Mouse (Mus musculus): ENCODE data around the gene Gucy1b2.

Gucy1b2 gene

DNA sequence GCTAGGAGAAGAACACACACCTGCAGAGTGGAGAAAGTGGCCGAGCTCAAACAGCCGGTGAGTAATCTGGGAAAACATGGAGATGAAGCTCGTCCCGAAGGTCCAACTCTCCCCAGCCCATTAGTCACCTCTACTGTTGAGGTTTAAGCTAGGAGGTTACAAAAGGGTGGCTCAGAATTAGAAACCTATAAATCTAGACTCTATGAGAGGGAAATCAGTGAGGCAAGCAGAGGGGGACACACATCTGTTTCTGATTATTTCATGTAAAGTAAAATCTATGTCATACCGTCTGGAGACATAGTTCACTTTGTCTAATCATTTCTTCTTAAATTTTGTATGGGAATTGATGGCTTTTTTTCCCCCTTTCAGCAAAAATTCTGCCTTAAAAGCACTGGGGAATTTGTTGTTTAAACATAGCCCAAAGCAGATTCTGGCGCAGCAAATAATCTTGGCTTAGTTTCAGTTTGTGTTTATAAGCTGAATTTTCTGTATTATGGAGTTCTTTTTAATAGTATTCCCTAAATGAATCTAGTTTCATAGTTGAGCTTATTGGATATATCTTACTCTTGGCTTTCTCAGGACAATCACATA lies 12.2 kb downstream of the Gucy1b2 start:
- DNase-seq: no peak

DNA sequence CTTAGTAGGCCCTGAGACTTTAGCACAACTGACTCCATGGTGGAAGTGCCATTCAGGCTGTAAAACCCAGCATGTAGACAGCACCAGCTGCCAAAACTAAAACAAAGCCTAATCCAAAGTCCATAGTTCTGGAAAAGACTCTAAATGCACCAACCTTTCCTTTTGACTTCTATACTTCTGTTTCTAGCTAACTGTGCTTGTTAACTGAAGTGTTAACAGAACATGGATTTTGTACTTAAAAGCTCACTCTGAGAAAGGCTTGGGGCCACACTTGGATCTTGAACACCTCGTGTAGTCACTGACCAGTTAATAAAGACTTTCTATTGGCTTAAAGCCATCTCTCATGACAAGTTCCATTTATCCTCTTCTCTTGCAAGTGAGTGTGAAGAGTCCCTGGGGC lies 13.1 kb downstream of the Gucy1b2 start:
- no peak for DNase-seq

DNA sequence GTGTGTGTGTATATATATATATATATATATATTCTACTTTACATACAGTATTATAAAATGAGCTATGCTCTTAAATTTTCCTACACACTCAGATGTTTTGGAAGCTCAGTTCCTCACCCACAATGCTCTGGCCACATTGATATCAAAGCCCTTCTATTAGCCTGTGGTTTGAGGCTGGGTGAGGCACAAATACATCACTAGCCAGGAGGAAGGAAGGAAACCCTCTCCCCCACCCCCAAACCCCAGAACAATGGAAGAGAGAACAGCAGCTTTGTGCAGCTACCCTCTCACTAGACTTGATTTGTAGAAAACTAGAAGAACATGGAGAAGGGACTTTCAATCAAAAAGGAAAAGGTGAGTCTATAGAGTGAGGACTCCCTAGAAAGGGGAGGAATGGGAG lies 16.1 kb downstream of the Gucy1b2 start:
- no peak for DNase-seq

DNA sequence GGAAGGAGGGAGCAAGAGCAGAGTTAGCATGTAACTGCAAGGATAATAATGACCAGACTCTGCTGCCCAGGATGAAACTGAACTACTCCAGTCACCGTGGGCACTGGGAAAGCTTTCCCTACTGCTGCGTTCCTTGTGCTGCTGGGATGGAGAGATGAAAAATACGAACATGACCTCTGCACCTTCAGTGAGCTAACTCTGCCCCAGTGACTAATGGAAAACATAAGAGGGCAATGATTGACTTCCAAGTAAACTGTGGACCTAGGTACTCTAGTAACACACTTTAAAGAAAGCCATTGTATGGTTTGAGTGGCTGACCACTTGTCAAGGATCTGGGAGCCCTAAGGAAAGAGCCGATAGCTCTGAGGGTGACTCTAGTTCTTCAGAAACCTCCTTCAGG lies 17.9 kb downstream of the Gucy1b2 start:
- no peak for DNase-seq

DNA sequence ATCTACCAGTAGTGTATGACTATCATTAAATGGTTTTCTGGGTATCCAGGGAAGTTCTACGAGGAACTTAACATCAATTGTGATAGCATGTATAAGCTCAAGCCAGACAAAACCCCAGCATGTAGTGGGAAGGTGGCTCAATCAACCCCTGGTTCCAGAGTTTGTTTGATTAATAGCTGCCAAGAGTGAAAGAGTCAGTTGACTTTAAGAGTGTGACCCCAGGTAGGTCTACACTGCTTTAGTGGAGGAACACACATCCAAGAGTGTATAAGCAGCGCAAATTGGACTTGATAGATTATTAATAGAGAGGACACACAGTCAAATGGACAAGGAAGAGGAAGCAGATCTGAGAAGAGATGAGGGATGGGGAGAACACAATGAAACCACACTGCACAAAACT lies 18.3 kb downstream of the Gucy1b2 start:
- DNase-seq: no peak

- DNase-seq: no peak
Observed at GRCm38 (mm10) chr14:62425277-62425691, 30.8 kb downstream of the Gucy1b2 start.

DNA sequence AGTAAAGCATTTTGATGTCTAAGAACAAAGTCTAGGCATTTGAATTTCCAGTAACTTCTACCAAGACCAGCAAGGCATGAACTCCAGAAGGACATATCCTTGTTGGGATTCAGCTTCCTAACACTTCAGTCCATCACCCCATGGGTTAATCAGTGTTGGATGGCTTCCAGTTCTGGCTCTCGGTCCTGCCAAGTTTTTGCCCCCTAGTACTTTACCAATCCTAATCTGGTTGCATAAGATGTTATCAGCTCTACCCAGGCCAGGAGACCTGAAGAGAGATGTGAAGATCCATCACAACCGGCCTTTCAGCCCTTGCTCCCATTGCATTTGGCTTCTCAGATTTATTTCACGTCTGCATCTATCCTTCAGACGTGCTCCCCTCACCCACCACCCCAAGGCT lies 33.8 kb downstream of the Gucy1b2 start:
- no peak for DNase-seq

- no peak for DNase-seq
Observed at GRCm38 (mm10) chr14:62417501-62417900, 38.6 kb downstream of the Gucy1b2 start.

- DNase-seq: peak; percentile 48 to 68
Observed at GRCm38 (mm10) chr14:62416742-62417134, 39.4 kb downstream of the Gucy1b2 start.

GRCm38 (mm10) chr14:62416007-62416741 lies 39.9 kb downstream of the Gucy1b2 start:
- peak; percentile 35 to 51 for DNase-seq

- DNase-seq: no peak
Observed at GRCm38 (mm10) chr14:62395346-62395745, 60.7 kb downstream of the Gucy1b2 start.

- DNase-seq: no peak
Observed at GRCm38 (mm10) chr14:62392754-62393153, 63.3 kb downstream of the Gucy1b2 start.

- DNase-seq: peak; percentile 86 to 90
Observed at GRCm38 (mm10) chr14:62389729-62390536, 66.2 kb downstream of the Gucy1b2 start.

GRCm38 (mm10) chr14:62389064-62389728 lies 66.9 kb downstream of the Gucy1b2 start:
- DNase-seq: peak; percentile 12 to 33

- no peak for DNase-seq
Observed at GRCm38 (mm10) chr14:62383786-62384299, 72.2 kb downstream of the Gucy1b2 start.

- peak; percentile 9 to 22 for DNase-seq
Observed at GRCm38 (mm10) chr14:62383109-62383508, 73.0 kb downstream of the Gucy1b2 start.

GRCm38 (mm10) chr14:62380606-62381005 lies 75.5 kb downstream of the Gucy1b2 start:
- no peak for DNase-seq

GRCm38 (mm10) chr14:62379391-62379790 lies 76.7 kb downstream of the Gucy1b2 start:
- DNase-seq: no peak

GRCm38 (mm10) chr14:62376115-62376514 lies 80.0 kb downstream of the Gucy1b2 start:
- peak in 1 of 2 experiments; percentile 39 for DNase-seq

GRCm38 (mm10) chr14:62375694-62376093 lies 80.4 kb downstream of the Gucy1b2 start:
- peak; percentile 25 for DNase-seq

GRCm38 (mm10) chr14:62374001-62374400 lies 82.1 kb downstream of the Gucy1b2 start:
- DNase-seq: no peak

- no peak for DNase-seq
Observed at GRCm38 (mm10) chr14:62370819-62371218, 85.3 kb downstream of the Gucy1b2 start.

DNA sequence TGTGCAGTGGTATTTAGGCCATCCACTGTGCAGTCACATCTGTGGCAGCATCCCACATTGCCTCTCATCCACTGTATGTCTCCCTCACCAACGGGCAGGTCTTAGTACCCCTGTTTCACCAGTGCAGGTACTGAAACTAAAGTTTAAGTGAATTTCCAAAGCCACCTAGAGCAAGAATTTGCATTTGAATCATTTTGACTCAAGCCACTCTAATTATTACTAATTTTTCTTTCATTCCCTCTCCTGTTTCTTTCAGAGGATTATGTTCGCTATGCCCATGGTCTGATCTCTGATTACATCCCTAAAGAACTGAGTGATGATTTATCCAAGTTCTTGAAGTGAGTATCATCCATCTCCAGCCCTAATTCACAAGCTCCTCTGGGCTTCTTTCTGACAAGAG lies 92.3 kb downstream of the Gucy1b2 start:
- DNase-seq: no peak
